Mouse (Mus musculus) bone marrow macrophage, adult 2 months (primary cell): ENCODE results near the gene Snapc5.

Source experiments
- CTCF ChIP-seq: IDR thresholded peaks from 2 replicates; pipeline ENCODE4 v1.5.1; 2012; ENCODE audit warnings: low read depth, mild to moderate bottlenecking, low read length, moderate library complexity
- POLR2A ChIP-seq: IDR thresholded peaks from 2 replicates; pipeline ENCODE4 v1.6.1; 2012; ENCODE audit warnings: mild to moderate bottlenecking, low read depth, low read length, borderline replicate concordance

- TF ChIP-seq CTCF (no peak), POLR2A (no peak)
Measured at GRCm38 (mm10) chr9:64174341-64174740, 4.7 kb upstream of the Snapc5 start.
